Mouse (Mus musculus): ENCODE results near the gene Akr1d1. TPM values are rescaled to one million over a fixed set of nuclear protein-coding genes. Genes with fewer than 3 reads are reported as not detected.

The Akr1d1 gene
- total RNA-seq (2014; rRNA removed) = not detected in 2 replicates
- not detected in 2 replicates for polyA plus RNA-seq (2015; fragmentation: Nextera tagmentation; extraction: Ambion mirVana)

DNA sequence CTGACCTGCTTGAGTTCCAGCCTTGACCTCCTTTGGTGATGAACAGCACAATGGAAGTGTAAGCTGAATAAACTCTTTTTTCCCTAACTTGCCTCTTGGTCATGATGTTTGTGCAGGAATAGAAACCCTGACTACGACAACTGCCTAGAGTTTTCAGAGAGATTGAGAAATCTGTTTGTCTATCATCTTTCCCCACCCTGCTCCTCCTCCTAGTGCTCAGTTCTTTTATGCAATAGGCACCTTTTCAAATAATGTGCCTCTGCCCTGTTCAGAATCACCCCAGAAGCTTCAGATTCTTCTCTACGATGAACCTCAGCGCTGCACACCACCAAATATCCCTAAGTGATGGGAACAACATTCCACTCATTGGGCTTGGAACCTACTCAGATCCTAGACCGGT is at the start of gene Akr1d1:
Gene Akr1d1 (plus strand): TSS at position 234 of the 400 bp plus-strand sequence.
- Histone ChIP-seq H3K9ac (replicated peaks; ENCODE audit: low read length, poor library complexity, severe bottlenecking) (no peak within 1 kb of the TSS), H3K4me2 (ENCODE audit: low read depth, low read length, poor library complexity, severe bottlenecking) (no peak within 1 kb of the TSS), H3K9me3 (ENCODE audit: low read length) (no peaks in the 10 kb centered on the region), H3K4me3 (ENCODE audit: low read depth, low read length) (no peak within 1 kb of the TSS), H3K27me3 (ENCODE audit: insufficient read depth, low read length) (no peaks in the 10 kb centered on the region), H3K27ac (ENCODE audit: low read depth, low read length) (no peak within 1 kb of the TSS), H3K4me1 (ENCODE audit: insufficient read depth, low read length) (no peaks in the 10 kb centered on the region), H3K36me3 (ENCODE audit: insufficient read depth, low read length) (no peaks in the 10 kb centered on the region)
- DNase-seq (ENCODE audit: low spot score) (no peak), ATAC-seq (ENCODE audit: low FRiP score) (no peak)
- 87% methylated on average over 4 of the region's 4 CpGs for WGBS
- TF ChIP-seq CTCF (IDR thresholded peaks at IDR 0.05) = no peak

DNA sequence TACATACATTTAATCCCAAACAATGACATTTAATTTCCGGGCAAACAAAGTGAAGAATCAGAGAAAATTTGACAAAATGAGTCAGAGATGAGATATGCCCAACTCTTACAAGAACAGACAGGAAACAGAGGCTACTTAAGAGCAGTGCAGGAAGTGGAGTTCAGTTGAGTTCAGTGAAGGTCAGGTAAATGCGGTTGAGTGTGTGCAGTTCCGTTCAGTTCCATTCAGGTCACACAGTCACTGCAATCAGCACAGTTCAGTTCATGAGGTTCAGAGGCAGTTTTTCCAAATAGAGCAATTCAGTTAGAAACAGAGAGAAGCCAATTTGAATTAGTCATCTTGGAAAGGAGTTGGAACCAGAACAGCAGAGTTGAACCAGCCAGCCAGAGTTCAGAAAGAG is 48.8 kb upstream of the Akr1d1 start:
- TF ChIP-seq CTCF (IDR thresholded peaks at IDR 0.05) = no peak
- Histone ChIP-seq H3K27ac (ENCODE audit: low read depth, low read length) (no peak overlapping the region), H3K36me3 (ENCODE audit: insufficient read depth, low read length) (no peaks in the 10 kb centered on the region), H3K4me3 (ENCODE audit: low read depth, low read length) (no peak overlapping the region), H3K9ac (replicated peaks; ENCODE audit: low read length, poor library complexity, severe bottlenecking) (no peak overlapping the region), H3K27me3 (ENCODE audit: insufficient read depth, low read length) (no peaks in the 10 kb centered on the region), H3K9me3 (ENCODE audit: low read length) (no peaks in the 10 kb centered on the region), H3K4me2 (ENCODE audit: low read depth, low read length, poor library complexity, severe bottlenecking) (no peak overlapping the region), H3K4me1 (ENCODE audit: insufficient read depth, low read length) (no peaks in the 10 kb centered on the region)
- DNase-seq (ENCODE audit: low spot score) = no peak
- ATAC-seq (ENCODE audit: low FRiP score) = no peak
- 91% methylated on average over 3 of the region's 3 CpGs for WGBS

DNA sequence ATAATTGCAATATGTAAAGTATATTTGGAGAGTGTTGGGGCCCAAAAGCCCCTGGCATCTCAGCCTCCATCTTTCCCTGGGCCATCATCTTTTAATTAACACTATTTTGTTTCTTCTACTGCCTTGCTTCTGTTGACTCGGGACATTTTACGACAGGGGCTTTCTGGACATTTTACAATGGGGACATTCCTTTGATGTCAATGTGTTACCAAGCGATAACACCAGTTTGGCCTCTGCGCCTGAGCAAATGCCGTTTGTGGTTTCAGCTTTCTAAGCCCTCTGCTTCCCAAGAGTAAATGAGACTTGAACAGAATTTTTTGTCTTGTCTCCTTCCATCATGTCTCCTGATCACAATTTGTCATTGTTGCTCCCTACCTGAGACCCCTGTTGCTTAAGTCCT is 46.7 kb upstream of the Akr1d1 start:
- H3K27me3 ChIP-seq (ENCODE audit: insufficient read depth, low read length) = no peaks in the 10 kb centered on the region
- ATAC-seq (ENCODE audit: low FRiP score) (no peak), DNase-seq (ENCODE audit: low spot score) (no peak)
- no peaks in the 10 kb centered on the region for H3K36me3 ChIP-seq (ENCODE audit: insufficient read depth, low read length)
- H3K4me2 ChIP-seq (ENCODE audit: low read depth, low read length, poor library complexity, severe bottlenecking) = no peak overlapping the region
- 52% methylated on average over 5 of the region's 5 CpGs for WGBS
- H3K4me1 ChIP-seq (ENCODE audit: insufficient read depth, low read length) = no peaks in the 10 kb centered on the region
- no peak overlapping the region for H3K9ac ChIP-seq (replicated peaks; ENCODE audit: low read length, poor library complexity, severe bottlenecking)
- TF ChIP-seq CTCF (IDR thresholded peaks at IDR 0.05) = no peak
- no peaks in the 10 kb centered on the region for H3K9me3 ChIP-seq (ENCODE audit: low read length)
- no peak overlapping the region for H3K4me3 ChIP-seq (ENCODE audit: low read depth, low read length)
- no peak overlapping the region for H3K27ac ChIP-seq (ENCODE audit: low read depth, low read length)

DNA sequence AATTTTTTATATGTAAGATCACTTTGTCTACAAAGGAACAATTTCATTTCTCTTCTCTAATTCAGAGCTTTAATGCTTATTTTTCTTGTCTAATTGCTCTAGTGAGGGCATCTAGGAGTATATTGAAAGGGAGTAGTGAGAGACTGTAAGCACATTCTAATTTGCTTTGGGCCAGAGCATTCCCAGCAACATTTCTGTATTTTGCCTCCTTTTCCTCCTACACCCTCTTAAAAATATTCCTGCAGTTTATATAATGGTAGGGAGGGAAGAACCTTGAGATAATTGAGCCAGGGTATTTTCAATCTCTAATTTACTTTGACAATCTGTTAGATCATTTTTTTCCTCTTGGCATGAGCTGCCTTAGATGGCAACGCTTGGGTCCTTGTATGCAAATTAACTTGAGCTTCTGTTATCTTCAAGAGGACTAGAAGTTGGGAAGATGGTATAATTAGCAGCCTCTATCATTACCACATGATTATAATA is 45.3 kb upstream of the Akr1d1 start:
- H3K27me3 ChIP-seq (ENCODE audit: insufficient read depth, low read length) = no peaks in the 10 kb centered on the region
- DNase-seq (ENCODE audit: low spot score) = no peak
- H3K4me1 ChIP-seq (ENCODE audit: insufficient read depth, low read length) = no peaks in the 10 kb centered on the region
- ATAC-seq (ENCODE audit: low FRiP score) = no peak
- no peak overlapping the region for H3K27ac ChIP-seq (ENCODE audit: low read depth, low read length)
- WGBS = 56% methylated on average over 1 of the region's 1 CpGs
- no peak overlapping the region for H3K4me2 ChIP-seq (ENCODE audit: low read depth, low read length, poor library complexity, severe bottlenecking)
- H3K9ac ChIP-seq (replicated peaks; ENCODE audit: low read length, poor library complexity, severe bottlenecking) = no peak overlapping the region
- no peak overlapping the region for H3K4me3 ChIP-seq (ENCODE audit: low read depth, low read length)
- no peak for TF ChIP-seq CTCF (IDR thresholded peaks at IDR 0.05)
- no peaks in the 10 kb centered on the region for H3K9me3 ChIP-seq (ENCODE audit: low read length)
- no peaks in the 10 kb centered on the region for H3K36me3 ChIP-seq (ENCODE audit: insufficient read depth, low read length)

DNA sequence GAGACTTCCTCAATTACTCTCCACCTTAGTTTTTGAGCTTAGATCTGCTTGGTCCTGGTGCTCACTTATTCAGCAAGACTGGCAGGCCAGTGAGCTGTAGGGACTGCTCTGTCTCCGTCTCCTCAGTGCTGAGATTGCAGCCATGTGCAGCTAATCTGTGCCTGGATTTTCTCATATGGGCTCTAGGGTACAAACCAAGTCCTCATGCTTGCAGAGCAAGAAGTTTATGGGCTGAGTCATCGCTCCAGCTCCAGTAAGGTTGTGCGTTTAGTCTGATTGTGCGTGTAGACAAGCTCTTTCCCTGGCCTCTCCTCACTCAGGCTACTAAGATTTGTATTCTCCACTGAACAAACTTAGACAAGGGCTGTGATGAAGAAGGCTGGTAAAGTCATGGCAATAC is 43.5 kb upstream of the Akr1d1 start:
- DNase-seq (ENCODE audit: low spot score) (no peak), ATAC-seq (ENCODE audit: low FRiP score) (no peak)
- no peak overlapping the region for H3K9ac ChIP-seq (replicated peaks; ENCODE audit: low read length, poor library complexity, severe bottlenecking)
- no peak overlapping the region for H3K27ac ChIP-seq (ENCODE audit: low read depth, low read length)
- H3K4me1 ChIP-seq (ENCODE audit: insufficient read depth, low read length) = no peaks in the 10 kb centered on the region
- WGBS = 90% methylated on average over 4 of the region's 4 CpGs
- no peaks in the 10 kb centered on the region for H3K27me3 ChIP-seq (ENCODE audit: insufficient read depth, low read length)
- no peak overlapping the region for H3K4me3 ChIP-seq (ENCODE audit: low read depth, low read length)
- H3K9me3 ChIP-seq (ENCODE audit: low read length) = no peaks in the 10 kb centered on the region
- TF ChIP-seq CTCF (IDR thresholded peaks at IDR 0.05) = no peak
- H3K36me3 ChIP-seq (ENCODE audit: insufficient read depth, low read length) = no peaks in the 10 kb centered on the region
- H3K4me2 ChIP-seq (ENCODE audit: low read depth, low read length, poor library complexity, severe bottlenecking) = no peak overlapping the region

DNA sequence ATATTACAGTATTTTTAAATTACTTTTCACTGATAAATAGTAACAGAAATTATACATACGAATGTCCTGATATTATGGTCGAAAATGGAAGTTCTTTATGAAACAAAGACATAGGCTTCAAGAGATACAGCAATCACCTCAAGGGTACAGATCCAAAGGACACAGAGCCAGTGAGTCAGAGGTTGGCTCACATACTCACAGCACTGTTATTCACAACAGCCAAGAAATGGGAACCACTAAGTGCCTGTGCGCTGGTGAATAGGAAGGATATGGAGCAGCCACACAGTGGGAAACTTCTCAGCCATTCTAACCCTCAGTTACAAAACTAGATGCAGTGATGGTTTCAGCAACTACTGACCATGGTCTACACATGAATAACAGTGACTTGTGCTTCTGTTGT is 37.7 kb upstream of the Akr1d1 start:
- no peaks in the 10 kb centered on the region for H3K9me3 ChIP-seq (ENCODE audit: low read length)
- no peak overlapping the region for H3K27ac ChIP-seq (ENCODE audit: low read depth, low read length)
- H3K9ac ChIP-seq (replicated peaks; ENCODE audit: low read length, poor library complexity, severe bottlenecking) = no peak overlapping the region
- WGBS = 82% methylated on average over 3 of the region's 3 CpGs
- H3K36me3 ChIP-seq (ENCODE audit: insufficient read depth, low read length) = no peaks in the 10 kb centered on the region
- ATAC-seq (ENCODE audit: low FRiP score) = no peak
- DNase-seq (ENCODE audit: low spot score) = no peak
- no peak overlapping the region for H3K4me3 ChIP-seq (ENCODE audit: low read depth, low read length)
- no peak for TF ChIP-seq CTCF (IDR thresholded peaks at IDR 0.05)
- H3K27me3 ChIP-seq (ENCODE audit: insufficient read depth, low read length) = no peaks in the 10 kb centered on the region
- H3K4me2 ChIP-seq (ENCODE audit: low read depth, low read length, poor library complexity, severe bottlenecking) = no peak overlapping the region
- no peaks in the 10 kb centered on the region for H3K4me1 ChIP-seq (ENCODE audit: insufficient read depth, low read length)

All from midbrain, postnatal 0 days (tissue).